Mouse (Mus musculus) C2C12 (cell line): Measurements from ENCODE around the gene Pla2g16. TPM values are rescaled to one million over a fixed set of nuclear protein-coding genes. Genes with fewer than 3 reads are reported as not detected.

Source experiments
- H3K27me3 ChIP-seq: one replicate; pipeline ENCODE4 v1.6.1; 2011; ENCODE audit not compliant: control insufficient read depth, insufficient read depth, insufficient read length
- H3K36me3 ChIP-seq: one replicate; pipeline ENCODE4 v1.6.1; 2011; ENCODE audit not compliant: control insufficient read depth, insufficient read depth
- H3K4me3 ChIP-seq: one replicate; pipeline ENCODE4 v1.5.1; 2011; ENCODE audit warnings: mild to moderate bottlenecking, control low read depth; ENCODE audit not compliant: poor library complexity, insufficient read depth, severe bottlenecking
- H3K79me2 ChIP-seq: one replicate; pipeline ENCODE4 v1.6.1; 2011; ENCODE audit not compliant: control insufficient read depth, insufficient read depth
- H3K79me3 ChIP-seq: one replicate; pipeline ENCODE4 v1.6.1; 2011; ENCODE audit warnings: low read depth, control low read depth
- H3ac ChIP-seq: one replicate; pipeline ENCODE3; 2011; ENCODE audit warnings: low read depth; ENCODE audit not compliant: control insufficient read depth, insufficient read length
- CEBPB ChIP-seq: IDR thresholded peaks from one replicate; pipeline ENCODE4 v1.6.1; 2011; ENCODE audit warnings: low read depth, mild to moderate bottlenecking, control low read depth, moderate library complexity
- CTCF ChIP-seq: IDR thresholded peaks from one replicate; pipeline ENCODE4 v1.5.1; 2011; ENCODE audit not compliant: control insufficient read depth, insufficient read depth, insufficient read length
- FOSL1 ChIP-seq: IDR thresholded peaks from one replicate; pipeline ENCODE4 v1.8.0; 2011; ENCODE audit warnings: mild to moderate bottlenecking, low read length; ENCODE audit not compliant: poor library complexity, insufficient read depth, severe bottlenecking
- MAX ChIP-seq: IDR thresholded peaks from one replicate; pipeline ENCODE4 v1.6.1; 2011; ENCODE audit warnings: mild to moderate bottlenecking, control low read depth
- MYOD1 ChIP-seq: IDR thresholded peaks from one replicate; pipeline ENCODE4 v1.6.1; 2011; ENCODE audit warnings: low read depth; ENCODE audit not compliant: control insufficient read depth, insufficient read length
- MYOG ChIP-seq: IDR thresholded peaks from one replicate; pipeline ENCODE4 v1.6.1; 2011; ENCODE audit not compliant: control insufficient read depth, insufficient read length; ENCODE audit errors: extremely low read depth
- polyA plus RNA-seq: library from polyadenylated mRNA; unstranded; fragments of >200 nt; fragmentation: generic; extraction: Trizol; gene quantifications from one replicate; pipeline ENCODE4 v1.2.1, GENCODE M21; 2012; ENCODE audit warnings: missing spikeins

The Pla2g16 gene
- polyA plus RNA-seq, 1 experiment, result 17.2 TPM

- Histone ChIP-seq H3K79me3 (no peaks in the 10 kb centered on the region), H3K36me3 (no peaks in the 10 kb centered on the region), H3K27me3 (peaks cover 21% of the 10 kb centered on the region), H3K79me2 (no peaks in the 10 kb centered on the region), H3ac (no peak overlapping the region), H3K4me3 (no peak overlapping the region)
- no peak for TF ChIP-seq CTCF
These were observed 59.1 kb downstream of the Pla2g16 start for GRCm38 (mm10) chr19:7616231-7616930.

GRCm38 (mm10) chr19:7617085-7617484, 59.8 kb downstream of the Pla2g16 start:
- no peaks in the 10 kb centered on the region for H3K79me2 ChIP-seq
- no peaks in the 10 kb centered on the region for H3K36me3 ChIP-seq
- H3K4me3 ChIP-seq, result no peak overlapping the region
- H3K27me3 ChIP-seq, result peaks cover 21% of the 10 kb centered on the region
- TF ChIP-seq MYOD1 (no peak), CEBPB (no peak), FOSL1 (no peak), MAX (no peak), CTCF (no peak), MYOG (no peak)
- no peaks in the 10 kb centered on the region for H3K79me3 ChIP-seq
- H3ac ChIP-seq, result no peak overlapping the region

GRCm38 (mm10) chr19:7617696-7618095, 60.4 kb downstream of the Pla2g16 start:
- Histone ChIP-seq H3K36me3 (no peaks in the 10 kb centered on the region), H3K79me2 (no peaks in the 10 kb centered on the region), H3K79me3 (no peaks in the 10 kb centered on the region), H3K4me3 (no peak overlapping the region), H3K27me3 (peaks cover 18% of the 10 kb centered on the region), H3ac (no peak overlapping the region)
- no peak for TF ChIP-seq MYOG
- peak; percentile 12 for TF ChIP-seq CTCF

GRCm38 (mm10) chr19:7633021-7633420, 75.8 kb downstream of the Pla2g16 start:
- no peaks in the 10 kb centered on the region for H3K36me3 ChIP-seq
- H3K4me3 ChIP-seq, result no peak overlapping the region
- no peaks in the 10 kb centered on the region for H3K79me3 ChIP-seq
- H3ac ChIP-seq, result no peak overlapping the region
- H3K27me3 ChIP-seq, result no peaks in the 10 kb centered on the region
- TF ChIP-seq FOSL1 (no peak), MYOG (no peak), MAX (no peak)
- H3K79me2 ChIP-seq, result no peaks in the 10 kb centered on the region

- H3K36me3 ChIP-seq, result no peaks in the 10 kb centered on the region
- no peaks in the 10 kb centered on the region for H3K79me3 ChIP-seq
- TF ChIP-seq MYOD1, result no peak
- peaks cover 2% of the 10 kb centered on the region for H3K27me3 ChIP-seq
- no peak overlapping the region for H3K4me3 ChIP-seq
- no peak overlapping the region for H3ac ChIP-seq
- H3K79me2 ChIP-seq, result no peaks in the 10 kb centered on the region
These were observed 76.5 kb downstream of the Pla2g16 start for GRCm38 (mm10) chr19:7633786-7634185.

Other genes with a start within 250 kb of the Pla2g16 start
- 27.2 TPM for gene Mark2, start 215.6 kb upstream of the Pla2g16 start, polyA plus RNA-seq
- 21.6 TPM for gene Spindoc, start 174.5 kb upstream of the Pla2g16 start, polyA plus RNA-seq
- gene 2700081O15Rik, start 139.8 kb upstream of the Pla2g16 start, polyA plus RNA-seq, result 19.3 TPM
- 71.7 TPM for gene Rtn3, start 74.2 kb upstream of the Pla2g16 start, polyA plus RNA-seq
- 16.0 TPM for gene Atl3, start 63.4 kb upstream of the Pla2g16 start, polyA plus RNA-seq
- not detected for gene Lgals12, start 49.7 kb downstream of the Pla2g16 start, polyA plus RNA-seq
- not detected for gene Hrasls5, start 55.1 kb downstream of the Pla2g16 start, polyA plus RNA-seq
- gene Slc22a19, start 153.9 kb downstream of the Pla2g16 start, polyA plus RNA-seq, result not detected
- gene Slc22a26, start 245.2 kb downstream of the Pla2g16 start, polyA plus RNA-seq, result not detected